Mouse (Mus musculus) effector memory CD4-positive, alpha-beta T cell, adult 5 months (primary cell): ENCODE measurements around the gene Acsm3. TPM values are rescaled to one million over a fixed set of nuclear protein-coding genes. Genes with fewer than 3 reads are reported as not detected.

Source experiments
- polyA plus RNA-seq: library from polyadenylated mRNA; unstranded; fragments of 100-300 nt; shearing (Covaris generic); gene quantifications from one replicate; pipeline ENCODE4 v1.2.1, GENCODE M21; 2017

The Acsm3 gene
- 0.11 TPM for polyA plus RNA-seq

GRCm38 (mm10) chr7:119760527-119760951 lies at the start of gene Acsm3:
TSS of gene Acsm3 (plus strand) at chr7:119760923.

GRCm38 (mm10) chr7:119720253-119720946 lies 40.3 kb upstream of the Acsm3 start, which contains the start of gene Thumpd1:
TSS of gene Thumpd1 (minus strand) at chr7:119720798.

GRCm38 (mm10) chr7:119793586-119794250 lies 33.0 kb downstream of the Acsm3 start, which contains the start of the genes Rexo5 and Eri2:
TSS of gene Rexo5 (plus strand) at chr7:119794006.
TSS of gene Eri2 (minus strand) at chr7:119794058.

Other genes with a start within 250 kb of the Acsm3 start
- gene Acsm5, start 241.5 kb upstream of the Acsm3 start, polyA plus RNA-seq, result not detected
- not detected for gene Pdilt, start 237.4 kb upstream of the Acsm3 start, polyA plus RNA-seq
- gene Acsm2, start 206.6 kb upstream of the Acsm3 start, polyA plus RNA-seq, result not detected
- gene Acsm1, start 153.9 kb upstream of the Acsm3 start, polyA plus RNA-seq, result not detected
- not detected for gene Acsm4, start 70.9 kb upstream of the Acsm3 start, polyA plus RNA-seq
- 66.8 TPM for gene Thumpd1, start 40.1 kb upstream of the Acsm3 start, polyA plus RNA-seq
- 39.6 TPM for gene Rexo5, start 33.1 kb downstream of the Acsm3 start, polyA plus RNA-seq
- gene Eri2, start 33.1 kb downstream of the Acsm3 start, polyA plus RNA-seq, result 6.9 TPM
- 11.1 TPM for gene Lyrm1, start 134.9 kb downstream of the Acsm3 start, polyA plus RNA-seq
- gene Dcun1d3, start 135.4 kb downstream of the Acsm3 start, polyA plus RNA-seq, result 17.4 TPM